ENCODE assay signal across 14 mouse cellular contexts in genomic region chr2:22588170-22588541, GRCm38 (mm10). TPM values are rescaled to one million over a fixed set of nuclear protein-coding genes. Genes with fewer than 3 reads are reported as not detected.
DNase-seq lines count a peak whose midpoint lies in the region; ATAC-seq and TF ChIP-seq lines count a peak whose summit lies in the region.
"Not testable (repeated sequence)": the region's sequence is repeated elsewhere in the genome, so short reads cannot be mapped to it uniquely, and the experiment has no call there.
"Had no signal": no experiment of that assay in that cellular context is flagged by ENCODE, and none has a peak within 500 bp of the region (broad histone marks: within the 10 kb centered on the region; RNA-seq: fewer than 3 reads in every experiment).

No protein-coding gene starts in this region.

- not testable (repeated sequence) for H3K4me1 ChIP-seq in CH12.LX (ENCODE audit: control insufficient read depth in 1 of 2, insufficient read depth in 2 of 2); forebrain, embryonic 12.5 days; heart, embryonic 16.5 days (ENCODE audit: control insufficient read depth, insufficient read depth, low read length); intestine, postnatal 0 days (replicated peaks; ENCODE audit: control insufficient read depth, insufficient read depth, low read length); liver, embryonic 13.5 days (replicated peaks); midbrain, embryonic 11.5 days (ENCODE audit: control insufficient read depth, insufficient read depth, low read length)

- TF ChIP-seq POLR2A in CH12.LX (IDR thresholded peaks at IDR 0.05; ENCODE audit: low read depth, low read length): not testable (repeated sequence)

- H3K4me2 ChIP-seq in CH12.LX (ENCODE audit: insufficient read depth, low read depth, poor library complexity, severe bottlenecking); forebrain, embryonic 12.5 days; heart, embryonic 16.5 days (ENCODE audit: low read depth, low read length); intestine, postnatal 0 days (replicated peaks; ENCODE audit: low read depth); liver, embryonic 13.5 days; midbrain, embryonic 11.5 days: not testable (repeated sequence)

- not testable (repeated sequence) for TF ChIP-seq RAD21 in CH12.LX (IDR thresholded peaks at IDR 0.05; ENCODE audit: low read depth, low read length)

- not testable (repeated sequence) for H3K36me3 ChIP-seq in CH12.LX (replicated peaks in 1 of 2; ENCODE audit: control insufficient read depth in 1 of 2, insufficient read depth in 1 of 2, low read length in 1 of 2); forebrain, embryonic 12.5 days (replicated peaks); heart, embryonic 16.5 days (ENCODE audit: control insufficient read depth, insufficient read depth); intestine, postnatal 0 days (ENCODE audit: control insufficient read depth, insufficient read depth); liver, embryonic 13.5 days; midbrain, embryonic 11.5 days (ENCODE audit: control insufficient read depth, insufficient read depth, low read length)

- not testable (repeated sequence) for H3K9me3 ChIP-seq in CH12.LX (replicated peaks; ENCODE audit: low read length); forebrain, embryonic 12.5 days; heart, embryonic 16.5 days (replicated peaks; ENCODE audit: control insufficient read depth, low read length); intestine, postnatal 0 days (ENCODE audit: control insufficient read depth); liver, embryonic 13.5 days (replicated peaks); midbrain, embryonic 11.5 days (ENCODE audit: control insufficient read depth, low read length)

- WGBS in forebrain, embryonic 12.5 days: 88% methylated on average over 5 of the region's 5 CpGs
- 70% methylated on average over 5 of the region's 5 CpGs for WGBS in heart, embryonic 16.5 days
- 78% methylated on average over 5 of the region's 5 CpGs for WGBS in intestine, postnatal 0 days
- 69% methylated on average over 5 of the region's 5 CpGs for WGBS in liver, embryonic 13.5 days (ENCODE audit: insufficient replicate concordance)
- 89% methylated on average over 5 of the region's 5 CpGs for WGBS in midbrain, embryonic 11.5 days

- DNase-seq in CH12.LX (ENCODE audit: extremely low read depth): peak; percentile 10
- DNase-seq in adipocyte (ENCODE audit: low spot score): peak; percentile 5
- not testable (repeated sequence) for DNase-seq in liver, embryonic 13.5 days; midbrain, embryonic 11.5 days (ENCODE audit: low spot score, missing footprints)

- not testable (repeated sequence) for TF ChIP-seq CTCF in CH12.LX (conservative IDR thresholded peaks at IDR 0.05 in 1 of 2, IDR thresholded peaks at IDR 0.05 in 1 of 2; ENCODE audit: low read depth in 2 of 2, low read length in 2 of 2); intestine, postnatal 0 days (IDR thresholded peaks at IDR 0.05; ENCODE audit: low read depth)

- not testable (repeated sequence) for H3K4me3 ChIP-seq in CH12.LX (replicated peaks in 1 of 3; ENCODE audit: low read depth in 2 of 3, low read length in 2 of 3, poor library complexity in 1 of 3); forebrain, embryonic 12.5 days (replicated peaks); heart, embryonic 16.5 days (ENCODE audit: low read length); intestine, postnatal 0 days (ENCODE audit: low read depth, low read length); liver, embryonic 13.5 days (replicated peaks); midbrain, embryonic 11.5 days (ENCODE audit: low read depth, low read length)

- not testable (repeated sequence) for H3K9ac ChIP-seq in CH12.LX (ENCODE audit: insufficient read depth, low read depth); forebrain, embryonic 12.5 days; heart, embryonic 16.5 days (ENCODE audit: low read length); intestine, postnatal 0 days (ENCODE audit: low read depth, low read length); liver, embryonic 13.5 days; midbrain, embryonic 11.5 days (ENCODE audit: low read length)

- ATAC-seq in forebrain, embryonic 12.5 days (ENCODE audit: low FRiP score): peak; percentile 50
- ATAC-seq in heart, embryonic 16.5 days (replicated peaks; ENCODE audit: extremely low read depth, insufficient read depth, low FRiP score): peak; percentile 29
- ATAC-seq in intestine, postnatal 0 days: peak; percentile 43
- ATAC-seq in liver, embryonic 13.5 days (ENCODE audit: low read depth): peak; percentile 40
- ATAC-seq in midbrain, embryonic 11.5 days (ENCODE audit: low FRiP score): peak; percentile 53
- peak; percentile 17; the same call in 1 of the 2 replicates for ATAC-seq in neutrophil, adult 5-6 weeks (ENCODE audit: extremely low read depth, insufficient number of reproducible peaks, low FRiP score, poor library complexity, severe bottlenecking)

- H3K27ac ChIP-seq in CH12.LX (ENCODE audit: insufficient read depth, low read depth); forebrain, embryonic 12.5 days; heart, embryonic 16.5 days (ENCODE audit: low read length); intestine, postnatal 0 days (ENCODE audit: low read depth, low read length); liver, embryonic 13.5 days; midbrain, embryonic 11.5 days (ENCODE audit: low read depth, low read length): not testable (repeated sequence)

- not testable (repeated sequence) for TF ChIP-seq EP300 in CH12.LX (IDR thresholded peaks at IDR 0.05; ENCODE audit: low read length)

- in situ Hi-C loops in CH12.LX (cut with MboI; ENCODE audit: low pct_ligation_motif_present, low pct_unique_long_range_greater_than_20kb, low sequenced_read_pairs): not testable (repeated sequence)

- dilution Hi-C loops in CH12.LX (cut with MboI; ENCODE audit: extremely low pct_ligation_motif_present, extremely low pct_unique_long_range_greater_than_20kb, low sequenced_read_pairs): not testable (repeated sequence)

- not testable (repeated sequence) for H3K27me3 ChIP-seq in CH12.LX (replicated peaks); forebrain, embryonic 12.5 days; heart, embryonic 16.5 days (ENCODE audit: control insufficient read depth, insufficient read depth, low read length); intestine, postnatal 0 days (replicated peaks; ENCODE audit: control insufficient read depth, insufficient read depth, low read length); liver, embryonic 13.5 days; midbrain, embryonic 11.5 days (ENCODE audit: control insufficient read depth, insufficient read depth, low read length)

- H3K79me2 ChIP-seq in CH12.LX (replicated peaks; ENCODE audit: control insufficient read depth, extremely low read depth, insufficient read depth, poor library complexity, severe bottlenecking): not testable (repeated sequence)

RNA-seq across cellular contexts. Expression of gene Gad2, which starts 33.8 kb away (rescaled TPM):
- total RNA-seq in CH12.LX (2012; rRNA removed) (0.04 and 0.13 TPM in 2 replicates), CH12.LX (2014; rRNA removed) (not detected in 2 replicates)
- not detected in 2 replicates for polyA plus RNA-seq in CH12.LX (2012; ENCODE audit: insufficient read length, low read depth)
- 73.0 and 80.6 TPM in 2 replicates for polyA plus RNA-seq in forebrain, embryonic 12.5 days (2016; fragmentation: Nextera tagmentation; extraction: Ambion mirVana)
- polyA plus RNA-seq in heart, embryonic 16.5 days (2015; fragmentation: Nextera tagmentation; extraction: Ambion mirVana): 0.19 and 0.20 TPM in 2 replicates
- polyA plus RNA-seq in intestine, postnatal 0 days (2015; fragmentation: Nextera tagmentation; extraction: Ambion mirVana): not detected in 2 replicates
- polyA plus RNA-seq in liver, embryonic 13.5 days (2015; fragmentation: Nextera tagmentation; extraction: Ambion mirVana): 0.03 and 0.06 TPM in 2 replicates
- 15.1 and 24.0 TPM in 2 replicates for polyA plus RNA-seq in midbrain, embryonic 11.5 days (2014; fragmentation: Nextera tagmentation; extraction: Ambion mirVana)
- total RNA-seq in neutrophil, adult 5-6 weeks (2017): not detected in 2 replicates
- total RNA-seq: adrenal gland, adult 2 months; gastrocnemius, postnatal 36 days; heart, postnatal 4 days had no signal
- polyA plus RNA-seq: adrenal gland, adult 2 months; CD4-positive, CD25-positive, alpha-beta regulatory T cell, adult 4 months; lung, adult 2 months; myocyte had no signal

Comparison
In these comparisons a context has a peak if more than half of its experiments do, and no peak if none do; other contexts are left out.
1. RNA of gene Gad2, which starts 33.8 kb away (polyA plus RNA-seq): 73.0 to 80.6 TPM in forebrain, embryonic 12.5 days and 15.1 to 24.0 TPM in midbrain, embryonic 11.5 days; 0.19 to 0.20 TPM in heart, embryonic 16.5 days, 0.03 to 0.06 TPM in liver, embryonic 13.5 days, not detected in CH12.LX and not detected in intestine, postnatal 0 days; every median in the first group is over 10 times any median in the second.
2. Peak in every context shown above with its lines, with median percentiles within 50 percentile points of each other: ATAC-seq.